Mouse (Mus musculus): ENCODE data around the gene Fam78a.

- TF ChIP-seq ZC3H11A (IDR thresholded peaks at IDR 0.05; ENCODE audit: borderline replicate concordance, low read depth, low read length) (no peak), MAFK (IDR thresholded peaks at IDR 0.05; ENCODE audit: insufficient read depth, low read depth, low read length) (no peak), CHD2 (IDR thresholded peaks at IDR 0.05; ENCODE audit: low read depth, low read length) (no peak)
Measured at GRCm38 (mm10) chr2:32068811-32069607, 15.6 kb downstream of the Fam78a start.

All from ES-E14 (cell line).